Mouse (Mus musculus) lung, embryonic 15.5 days (tissue): Measurements from ENCODE around the gene Dhcr24. TPM values are rescaled to one million over a fixed set of nuclear protein-coding genes. Genes with fewer than 3 reads are reported as not detected.

Experiments used
- ATAC-seq: fragments of 200-750 bp; cut with Nextera tagmentation; 2 replicates; pipeline ENCODE4 v1.8.0; 2017; ENCODE audit warnings: moderate number of reproducible peaks, borderline replicate concordance; ENCODE audit not compliant: low FRiP score, low TSS enrichment; ENCODE audit errors: extremely low read depth
- H3K27ac ChIP-seq: fragments of 300-500 bp; sonication (generic); 2 replicates; pipeline ENCODE4 v1.5.1; 2015; ENCODE audit warnings: moderate library complexity, mild to moderate bottlenecking, inconsistent platforms
- H3K27me3 ChIP-seq: fragments of 300-500 bp; sonication (generic); 2 replicates; pipeline ENCODE4 v1.6.1; 2015; ENCODE audit warnings: inconsistent platforms
- H3K36me3 ChIP-seq: fragments of 300-500 bp; sonication (generic); 2 replicates; pipeline ENCODE4 v1.6.1; 2015; ENCODE audit warnings: inconsistent platforms
- H3K4me1 ChIP-seq: fragments of 300-500 bp; sonication (generic); 2 replicates; pipeline ENCODE4 v1.6.1; 2015; ENCODE audit warnings: inconsistent platforms
- H3K4me2 ChIP-seq: fragments of 300-500 bp; sonication (generic); 2 replicates; pipeline ENCODE4 v1.6.1; 2015; ENCODE audit warnings: inconsistent platforms, mild to moderate bottlenecking, moderate library complexity
- H3K4me3 ChIP-seq: fragments of 300-500 bp; sonication (generic); 2 replicates; pipeline ENCODE4 v1.5.1; 2015; ENCODE audit warnings: mild to moderate bottlenecking, inconsistent platforms
- H3K9ac ChIP-seq: fragments of 300-500 bp; sonication (generic); 2 replicates; pipeline ENCODE4 v1.6.1; 2015; ENCODE audit warnings: inconsistent platforms
- H3K9me3 ChIP-seq: fragments of 300-500 bp; sonication (generic); 2 replicates; pipeline ENCODE4 v1.6.1; 2016; ENCODE audit warnings: inconsistent platforms
- WGBS: fragments of 180-500 bp; shearing (Covaris S2); methylation state at CpG from one replicate; pipeline ENCODE4 v1.1.7; 2015; 5-methylcytosine and 5-hydroxymethylcytosine counted together
- polyA plus RNA-seq: library from polyadenylated mRNA; unstranded; fragments of >200 nt; fragmentation: Nextera tagmentation; extraction: Ambion mirVana; gene quantifications from 2 replicates; pipeline ENCODE4 v1.2.1, GENCODE M21; 2015

Dhcr24 gene
- polyA plus RNA-seq, 1 experiment from 2014 or later = 4.6 TPM

DNA sequence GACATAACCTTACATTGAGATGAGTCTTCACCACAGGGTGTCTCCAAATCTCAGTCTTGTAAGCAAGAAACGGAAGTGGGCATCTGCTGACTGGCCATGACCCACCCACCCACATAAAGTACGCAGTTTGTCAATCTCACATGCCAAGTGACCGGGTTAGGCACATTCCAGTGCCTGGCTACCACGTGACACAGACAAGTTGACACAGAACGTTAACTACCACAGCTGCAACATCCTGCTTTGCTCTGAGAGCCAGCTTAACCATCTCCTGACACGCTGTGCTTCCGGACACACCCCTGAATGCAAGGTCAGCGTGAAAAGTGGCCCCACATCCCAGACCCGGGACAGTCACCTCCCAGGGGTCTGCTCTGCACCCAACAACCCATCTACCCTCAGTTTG is 29.3 kb downstream of the Dhcr24 start:
- no peaks in the 10 kb centered on the region for H3K27me3 ChIP-seq
- H3K9me3 ChIP-seq = no peaks in the 10 kb centered on the region
- ATAC-seq = peak; percentile 47; the same call in 1 of the 2 replicates
- peaks cover 5% of the 10 kb centered on the region for H3K4me1 ChIP-seq
- no peak overlapping the region for H3K4me3 ChIP-seq
- WGBS = 27% methylated on average over 9 of the region's 9 CpGs
- H3K27ac ChIP-seq = no peak overlapping the region; the same call in 1 of the 2 replicates
- no peak overlapping the region for H3K4me2 ChIP-seq
- peaks cover 29% of the 10 kb centered on the region for H3K36me3 ChIP-seq
- H3K9ac ChIP-seq = no peak overlapping the region

DNA sequence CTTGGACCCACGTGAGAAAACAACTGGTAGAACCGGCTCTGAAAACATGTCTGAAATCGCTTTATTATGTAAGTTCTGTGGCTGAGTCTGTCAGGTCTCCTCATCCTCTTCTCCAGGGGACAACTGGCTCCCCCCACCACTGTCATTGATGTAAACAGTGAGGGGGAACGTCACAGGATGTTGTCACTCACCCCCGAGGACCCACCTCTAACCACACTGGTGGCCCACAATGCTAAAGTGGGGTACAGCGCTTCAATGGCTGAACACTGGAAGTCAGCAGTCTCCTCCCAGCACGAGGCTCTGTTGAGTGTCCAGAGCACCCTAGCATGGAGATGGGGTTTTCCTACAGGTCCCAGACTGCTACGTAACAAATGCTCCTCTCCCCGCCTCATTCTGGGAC is 30.0 kb downstream of the Dhcr24 start:
- ATAC-seq = no peak
- 75% methylated on average over 9 of the region's 9 CpGs for WGBS

DNA sequence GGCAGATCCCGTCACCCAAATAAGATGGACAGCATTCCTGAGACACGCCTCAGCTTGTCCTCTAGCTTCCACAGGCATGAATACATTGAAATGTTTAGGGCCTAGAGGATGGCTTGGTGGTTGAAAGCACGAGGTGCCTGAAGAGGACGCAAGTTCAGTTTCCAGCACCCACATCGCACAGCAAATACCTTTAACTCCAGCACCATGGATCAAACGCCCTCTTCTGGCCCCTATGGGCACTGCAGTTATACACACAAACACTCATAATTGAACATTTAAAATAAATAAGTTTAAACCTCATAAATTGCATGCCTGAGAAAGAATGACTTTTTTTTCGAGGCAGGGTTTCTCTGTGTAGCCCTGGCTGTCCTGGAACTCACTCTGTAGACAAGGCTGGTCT is 32.8 kb downstream of the Dhcr24 start:
- Histone ChIP-seq H3K9ac (no peak overlapping the region), H3K27me3 (no peaks in the 10 kb centered on the region), H3K9me3 (no peaks in the 10 kb centered on the region), H3K27ac (no peak overlapping the region), H3K4me3 (no peak overlapping the region), H3K36me3 (no peaks in the 10 kb centered on the region; the same call in 1 of the 2 replicates), H3K4me2 (no peak overlapping the region), H3K4me1 (peaks cover 5% of the 10 kb centered on the region)
- ATAC-seq = no peak
- WGBS = 62% methylated on average over 7 of the region's 7 CpGs

More for the DNA sequence above, 30.0 kb downstream of the Dhcr24 start:
- Histone ChIP-seq H3K4me2 (no peak overlapping the region), H3K4me1 (peaks cover 5% of the 10 kb centered on the region), H3K9ac (no peak overlapping the region), H3K36me3 (peaks cover 23% of the 10 kb centered on the region), H3K27me3 (no peaks in the 10 kb centered on the region), H3K9me3 (no peaks in the 10 kb centered on the region), H3K4me3 (no peak overlapping the region), H3K27ac (no peak overlapping the region)

DNA sequence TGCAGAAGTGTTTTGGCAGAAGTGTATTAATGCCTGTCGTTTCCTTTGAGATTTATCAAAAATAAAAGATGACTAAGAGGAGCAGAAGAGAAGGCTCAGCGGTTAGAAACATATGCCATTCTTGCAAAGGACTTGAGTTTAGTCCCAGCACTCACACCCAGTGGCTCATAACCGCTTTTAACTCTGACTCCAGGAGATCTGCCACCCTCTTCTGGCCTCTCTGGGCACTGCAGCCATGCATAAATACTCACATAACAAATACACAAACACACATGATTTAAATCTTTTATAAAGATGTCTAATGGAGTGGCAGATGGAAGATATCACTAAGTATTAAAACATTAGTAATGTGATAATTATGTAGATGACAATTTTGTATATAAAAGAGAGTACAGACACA is 35.4 kb downstream of the Dhcr24 start:
- ATAC-seq = no peak
- H3K4me1 ChIP-seq = no peaks in the 10 kb centered on the region
- no peak overlapping the region for H3K27ac ChIP-seq
- no peak overlapping the region for H3K4me2 ChIP-seq
- H3K36me3 ChIP-seq = no peaks in the 10 kb centered on the region
- no peaks in the 10 kb centered on the region for H3K27me3 ChIP-seq
- H3K9me3 ChIP-seq = no peaks in the 10 kb centered on the region
- WGBS = 58% methylated on average over 3 of the region's 3 CpGs
- H3K4me3 ChIP-seq = no peak overlapping the region
- H3K9ac ChIP-seq = no peak overlapping the region

DNA sequence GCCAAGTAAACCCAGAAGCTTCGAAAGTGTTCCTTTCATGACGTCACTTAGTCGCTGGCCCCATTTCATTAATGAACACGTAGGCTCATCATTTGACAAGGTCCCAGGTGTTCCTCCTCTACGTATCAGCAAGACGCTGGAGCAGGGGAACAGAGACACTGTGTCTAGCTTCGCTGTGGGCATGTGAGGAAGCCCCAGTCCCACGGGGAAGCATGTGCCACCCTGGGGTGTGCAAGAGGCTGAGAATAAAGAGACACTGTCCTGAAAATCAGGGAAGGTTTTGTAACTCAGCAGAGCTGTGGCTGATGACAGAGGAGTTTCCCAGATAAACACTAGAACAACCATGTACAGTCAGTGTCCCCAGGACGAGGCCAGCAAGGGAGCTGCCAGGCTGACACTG is 36.2 kb downstream of the Dhcr24 start:
- H3K4me2 ChIP-seq = no peak overlapping the region
- no peak for ATAC-seq
- no peaks in the 10 kb centered on the region for H3K36me3 ChIP-seq
- H3K4me3 ChIP-seq = no peak overlapping the region
- no peaks in the 10 kb centered on the region for H3K27me3 ChIP-seq
- H3K4me1 ChIP-seq = no peaks in the 10 kb centered on the region
- H3K9ac ChIP-seq = no peak overlapping the region
- WGBS = 72% methylated on average over 9 of the region's 9 CpGs
- H3K9me3 ChIP-seq = no peaks in the 10 kb centered on the region
- H3K27ac ChIP-seq = no peak overlapping the region

DNA sequence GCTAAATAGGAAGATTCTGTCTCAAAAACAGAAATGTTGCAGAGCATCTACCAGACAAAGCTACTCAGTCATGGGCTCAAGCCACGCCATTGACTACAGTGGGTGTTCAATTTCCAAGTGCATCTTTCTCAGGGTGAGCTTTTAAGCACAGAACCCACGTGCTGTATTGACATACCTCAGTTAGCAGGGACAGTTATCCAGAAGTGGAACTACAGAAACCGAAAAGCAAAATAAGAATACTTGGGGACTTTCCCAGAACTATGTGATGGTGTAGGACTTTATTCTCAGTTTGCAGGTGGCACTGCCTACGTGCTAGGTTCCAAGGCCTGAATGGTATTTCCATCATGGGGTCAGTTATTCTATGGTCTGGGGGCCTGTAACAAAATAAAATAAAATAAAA is 36.9 kb downstream of the Dhcr24 start:
- no peaks in the 10 kb centered on the region for H3K36me3 ChIP-seq
- no peak overlapping the region for H3K27ac ChIP-seq
- no peaks in the 10 kb centered on the region for H3K9me3 ChIP-seq
- no peak overlapping the region for H3K9ac ChIP-seq
- no peak for ATAC-seq
- no peaks in the 10 kb centered on the region for H3K4me1 ChIP-seq
- no peak overlapping the region for H3K4me3 ChIP-seq
- H3K4me2 ChIP-seq = no peak overlapping the region
- no peaks in the 10 kb centered on the region for H3K27me3 ChIP-seq
- WGBS = 74% methylated on average over 4 of the region's 4 CpGs

DNA sequence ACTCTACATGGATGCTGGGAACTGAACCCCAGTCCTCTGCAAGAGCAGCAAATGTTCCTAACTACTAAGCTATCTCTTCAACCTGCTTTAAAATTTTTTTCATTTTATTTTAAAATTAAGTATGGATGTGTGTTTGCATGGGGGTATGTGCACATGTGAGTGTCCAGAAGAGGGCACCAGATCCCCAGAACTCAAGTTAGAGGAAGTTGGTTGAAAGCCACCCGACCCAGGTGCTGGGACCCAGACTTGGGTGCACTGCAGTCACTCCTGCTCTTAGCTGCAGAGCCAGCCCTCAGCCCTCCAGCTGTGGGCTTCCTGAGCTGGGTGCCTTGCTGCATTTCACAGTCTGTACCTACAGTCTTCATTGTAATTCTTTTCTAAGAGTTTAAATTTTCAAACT is 38.6 kb downstream of the Dhcr24 start:
- Histone ChIP-seq H3K4me3 (no peak overlapping the region), H3K27me3 (no peaks in the 10 kb centered on the region), H3K27ac (no peak overlapping the region), H3K9ac (no peak overlapping the region), H3K36me3 (no peaks in the 10 kb centered on the region), H3K9me3 (no peaks in the 10 kb centered on the region), H3K4me1 (no peaks in the 10 kb centered on the region), H3K4me2 (no peak overlapping the region)
- WGBS = 56% methylated on average over 1 of the region's 1 CpGs
- ATAC-seq = no peak

DNA sequence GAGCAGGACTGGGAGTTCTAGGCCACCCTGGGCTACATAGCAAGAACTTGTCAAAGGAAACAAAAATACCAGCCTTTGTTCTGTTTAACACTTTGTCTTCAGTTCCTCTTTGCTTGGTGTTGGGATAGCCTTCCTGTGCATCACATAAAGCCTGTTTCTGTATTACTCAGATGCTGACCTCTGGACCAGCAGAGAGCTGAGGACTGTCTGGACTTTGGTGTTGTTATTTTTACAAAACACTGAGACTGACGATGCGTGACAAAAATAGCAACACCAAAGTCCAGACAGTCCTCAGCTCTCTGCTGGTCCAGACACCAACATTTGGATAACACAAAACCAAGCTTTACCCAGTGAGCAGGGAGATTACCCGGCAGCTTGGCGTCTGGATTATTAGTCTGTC is 39.9 kb downstream of the Dhcr24 start:
- Histone ChIP-seq H3K4me1 (no peaks in the 10 kb centered on the region), H3K27ac (no peak overlapping the region), H3K4me2 (no peak overlapping the region), H3K9ac (no peak overlapping the region), H3K36me3 (no peaks in the 10 kb centered on the region), H3K4me3 (no peak overlapping the region), H3K27me3 (no peaks in the 10 kb centered on the region), H3K9me3 (no peaks in the 10 kb centered on the region)
- WGBS = 67% methylated on average over 4 of the region's 4 CpGs
- ATAC-seq = no peak

DNA sequence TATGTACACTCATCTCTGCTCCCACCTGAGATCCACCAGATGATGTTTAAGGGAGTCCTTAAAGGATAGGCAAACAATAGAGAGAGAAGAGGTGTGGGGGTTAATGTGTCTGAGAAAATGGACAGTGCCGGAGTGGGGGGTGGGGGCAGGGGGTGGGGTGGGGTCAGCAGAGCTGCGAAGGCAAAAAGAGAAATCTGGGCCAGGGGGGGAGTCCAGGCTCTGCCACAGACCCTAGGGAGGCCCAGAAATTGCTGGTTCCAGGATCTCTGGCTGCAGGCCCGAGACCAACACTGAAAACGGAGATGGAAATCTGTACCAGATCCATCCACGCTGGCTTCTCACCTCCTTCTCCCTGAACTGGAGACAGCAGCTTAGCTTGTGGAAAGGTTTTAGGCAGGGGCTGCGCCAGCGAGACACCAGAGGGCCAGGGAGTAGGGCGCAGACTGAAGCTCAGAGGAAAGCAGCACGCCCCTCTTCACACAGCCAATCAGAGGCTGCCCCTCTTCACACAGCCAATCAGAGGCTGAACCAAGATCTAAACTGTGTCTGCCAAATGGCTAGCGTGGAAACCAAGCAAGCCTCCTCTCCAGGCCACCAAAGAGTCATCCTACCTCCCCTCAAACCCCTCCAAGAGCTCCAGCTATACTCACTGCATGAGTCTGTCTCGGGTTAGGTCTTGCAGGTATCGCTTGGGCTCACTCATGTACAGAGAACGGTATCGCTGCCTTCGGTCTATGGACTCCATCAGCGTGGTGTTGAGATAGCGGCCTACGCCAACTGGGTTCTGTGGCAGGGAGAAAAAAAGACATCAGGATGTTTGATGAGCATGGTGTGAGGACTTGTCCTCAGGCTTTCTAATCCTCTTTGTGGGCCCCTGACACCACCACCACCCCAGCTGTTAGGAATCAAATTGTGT is 46.1 kb downstream of the Dhcr24 start:
- Histone ChIP-seq H3K4me3 (no peak overlapping the region), H3K27me3 (no peaks in the 10 kb centered on the region), H3K36me3 (no peaks in the 10 kb centered on the region), H3K4me2 (peak overlapping the region; percentile 39), H3K9me3 (no peaks in the 10 kb centered on the region), H3K27ac (no peak overlapping the region), H3K9ac (no peak overlapping the region), H3K4me1 (0 out of 2 replicates have a peak, but pooled peaks cover 3% of the 10 kb centered on the region)
- peak; percentile 84; the same call in 1 of the 2 replicates for ATAC-seq
- WGBS = 28% methylated on average over 18 of the region's 18 CpGs

DNA sequence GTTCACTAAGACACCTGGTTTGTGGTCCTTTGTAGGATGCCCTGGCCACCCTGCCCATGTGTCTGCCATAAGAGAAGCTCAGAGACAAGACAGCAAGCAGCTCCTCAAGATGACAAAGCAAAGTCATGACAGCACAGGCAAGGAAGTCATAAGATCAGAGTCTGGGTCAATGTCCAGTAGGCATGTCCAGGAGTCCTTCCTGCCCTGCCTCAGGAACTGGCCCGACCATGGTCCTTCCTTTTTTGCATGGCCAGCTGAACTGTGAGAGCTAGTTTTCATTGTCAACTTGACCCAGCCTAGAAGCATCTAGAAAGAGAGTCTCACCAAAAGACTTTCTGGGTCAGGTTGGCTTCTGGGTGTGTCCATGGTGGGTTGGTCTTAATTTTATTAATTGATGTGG is 47.1 kb downstream of the Dhcr24 start:
- ATAC-seq = no peak
- no peaks in the 10 kb centered on the region for H3K36me3 ChIP-seq
- no peak overlapping the region for H3K4me3 ChIP-seq
- H3K9me3 ChIP-seq = no peaks in the 10 kb centered on the region
- H3K27me3 ChIP-seq = no peaks in the 10 kb centered on the region
- H3K4me2 ChIP-seq = no peak overlapping the region
- no peak overlapping the region for H3K27ac ChIP-seq
- H3K4me1 ChIP-seq = 0 out of 2 replicates have a peak, but pooled peaks cover 3% of the 10 kb centered on the region
- H3K9ac ChIP-seq = no peak overlapping the region
- 95% methylated on average over 1 of the region's 1 CpGs for WGBS

DNA sequence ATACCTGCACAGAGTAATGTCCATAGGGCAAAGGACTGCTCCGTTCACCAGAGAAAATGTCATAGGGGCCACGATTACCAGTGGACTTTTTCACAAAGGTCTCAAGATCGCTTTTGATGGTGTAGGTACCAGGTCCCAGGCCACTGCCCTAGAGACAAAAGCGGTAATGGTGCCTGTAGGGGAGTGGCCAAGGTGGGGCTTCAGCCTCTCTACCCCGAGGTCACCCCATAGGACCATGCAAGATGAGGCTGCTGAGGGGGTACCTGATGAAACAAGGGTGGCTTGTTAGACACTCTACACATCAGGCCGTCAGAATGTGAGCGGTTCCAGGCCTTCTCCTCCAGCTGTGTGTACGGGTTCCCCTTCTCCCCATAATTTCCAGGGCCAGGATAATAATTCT is 52.3 kb downstream of the Dhcr24 start:
- Histone ChIP-seq H3K9me3 (no peaks in the 10 kb centered on the region), H3K27ac (no peak overlapping the region), H3K36me3 (no peaks in the 10 kb centered on the region), H3K4me2 (no peak overlapping the region), H3K4me3 (no peak overlapping the region), H3K27me3 (0 out of 2 replicates have a peak, but pooled peaks cover 8% of the 10 kb centered on the region), H3K4me1 (no peaks in the 10 kb centered on the region), H3K9ac (no peak overlapping the region)
- WGBS = 72% methylated on average over 8 of the region's 8 CpGs
- ATAC-seq = no peak

DNA sequence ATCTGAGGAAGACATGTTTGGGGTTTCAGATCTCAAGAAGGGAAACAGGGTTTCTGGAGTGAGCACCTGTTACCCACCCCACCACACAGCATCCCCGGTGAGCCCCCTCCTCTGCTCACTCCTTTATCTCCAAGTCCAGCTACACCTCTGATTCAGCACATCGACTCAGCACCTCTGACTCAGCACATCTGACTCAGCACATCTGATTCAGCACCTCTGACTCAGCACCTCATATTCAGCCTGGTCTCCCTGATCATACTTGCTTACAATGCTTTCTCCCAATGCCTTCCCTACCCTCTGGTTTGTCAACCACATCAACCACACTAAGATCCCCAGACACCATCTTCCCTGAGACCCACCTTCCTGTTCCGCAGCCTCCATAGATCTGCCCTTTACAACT is 52.7 kb downstream of the Dhcr24 start:
- no peak overlapping the region for H3K27ac ChIP-seq
- no peaks in the 10 kb centered on the region for H3K4me1 ChIP-seq
- no peaks in the 10 kb centered on the region for H3K36me3 ChIP-seq
- H3K4me2 ChIP-seq = no peak overlapping the region
- H3K9ac ChIP-seq = no peak overlapping the region
- H3K27me3 ChIP-seq = 0 out of 2 replicates have a peak, but pooled peaks cover 8% of the 10 kb centered on the region
- 67% methylated on average over 3 of the region's 3 CpGs for WGBS
- H3K9me3 ChIP-seq = no peaks in the 10 kb centered on the region
- H3K4me3 ChIP-seq = no peak overlapping the region
- ATAC-seq = no peak
